Mouse (Mus musculus): ENCODE measurements around the gene Pla1a. TPM values are rescaled to one million over a fixed set of nuclear protein-coding genes. Genes with fewer than 3 reads are reported as not detected.

Gene Pla1a
- polyA plus RNA-seq, 1 experiment: 13.9 TPM

DNA sequence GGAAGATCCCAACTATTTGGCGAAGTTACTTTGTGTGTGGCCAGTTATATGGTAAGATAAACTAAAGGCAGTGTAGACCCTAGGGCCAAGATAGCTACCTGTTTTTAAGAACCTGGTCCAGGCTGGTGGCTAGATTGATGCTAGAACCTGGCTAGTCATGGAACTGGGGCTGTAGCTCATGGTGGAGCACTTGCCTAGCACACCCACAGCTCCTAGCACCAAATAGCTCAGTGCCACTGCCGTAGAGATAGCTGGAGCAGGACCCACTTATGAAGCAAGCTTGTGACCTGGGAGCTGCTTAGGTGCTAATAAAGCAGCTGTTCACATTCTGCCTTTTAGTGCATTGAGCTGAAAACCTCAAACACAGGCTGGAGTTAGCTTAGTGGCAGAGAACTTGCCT, 79.3 kb downstream of the Pla1a start:
- H3K36me3 ChIP-seq (ENCODE audit: control insufficient read depth, insufficient read depth): peaks cover 32% of the 10 kb centered on the region
- peak; percentile 42 for TF ChIP-seq POLR2AphosphoS2 (IDR thresholded peaks at IDR 0.05; ENCODE audit: insufficient read length, low read depth)
- no peak for TF ChIP-seq MYOG (IDR thresholded peaks at IDR 0.05; ENCODE audit: control insufficient read depth in 1 of 3, insufficient read depth in 1 of 3, insufficient read length in 2 of 3, low read depth in 2 of 3)
- TF ChIP-seq MYOD1 (IDR thresholded peaks at IDR 0.05; ENCODE audit: control insufficient read depth in 1 of 3, insufficient read length in 2 of 3, low read depth in 2 of 3): peak in 1 of 3 experiments; percentile 41
- no peak overlapping the region for H3K4me3 ChIP-seq
- no peak overlapping the region for H3ac ChIP-seq (ENCODE audit: control insufficient read depth, insufficient read length)
- peaks cover 6% of the 10 kb centered on the region for H3K79me2 ChIP-seq (ENCODE audit: control insufficient read depth, insufficient read depth)
- no peak overlapping the region for H3K4me2 ChIP-seq (ENCODE audit: low read depth)
- no peaks in the 10 kb centered on the region for H3K27me3 ChIP-seq (ENCODE audit: control insufficient read depth, insufficient read depth, insufficient read length)

DNA sequence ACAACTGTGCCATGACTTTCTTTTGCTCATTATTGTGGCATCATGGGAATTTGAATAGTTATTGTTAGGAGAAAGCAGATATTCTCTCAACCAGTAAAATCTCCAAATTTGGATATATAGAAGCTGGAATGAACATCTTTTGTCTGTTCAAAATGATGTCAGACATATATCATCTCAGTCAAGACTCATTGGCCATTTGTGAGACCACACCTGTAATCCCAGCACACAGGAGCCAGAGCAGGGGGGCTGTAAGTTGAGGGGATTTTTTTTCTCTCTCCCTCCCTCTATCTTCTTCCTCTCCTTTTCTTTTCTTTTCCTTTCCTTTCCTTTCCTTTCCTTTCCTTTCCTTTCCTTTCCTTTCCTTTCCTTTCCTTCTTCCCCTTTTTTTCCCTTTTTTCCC, 80.1 kb downstream of the Pla1a start:
- Histone ChIP-seq H3K79me2 (ENCODE audit: control insufficient read depth, insufficient read depth) (peaks cover 14% of the 10 kb centered on the region), H3K4me2 (ENCODE audit: low read depth) (no peak overlapping the region), H3K4me3 (no peak overlapping the region), H3ac (ENCODE audit: control insufficient read depth, insufficient read length) (no peak overlapping the region), H3K27me3 (ENCODE audit: control insufficient read depth, insufficient read depth, insufficient read length) (no peaks in the 10 kb centered on the region), H3K36me3 (ENCODE audit: control insufficient read depth, insufficient read depth) (peaks cover 32% of the 10 kb centered on the region)
- TF ChIP-seq TCF12 (IDR thresholded peaks at IDR 0.05; ENCODE audit: insufficient read depth, poor library complexity, severe bottlenecking) (no peak), MYOG (IDR thresholded peaks at IDR 0.05; ENCODE audit: control insufficient read depth in 1 of 3, insufficient read depth in 1 of 3, insufficient read length in 2 of 3, low read depth in 2 of 3) (no peak), E2F4 (IDR thresholded peaks at IDR 0.05; ENCODE audit: insufficient read depth) (no peak), SRF (IDR thresholded peaks at IDR 0.05; ENCODE audit: control insufficient read depth, insufficient read length, low read depth) (no peak), POLR2AphosphoS2 (IDR thresholded peaks at IDR 0.05; ENCODE audit: insufficient read length, low read depth) (no peak)

GRCm38 (mm10) chr16:38352031-38352430, 80.9 kb downstream of the Pla1a start:
- TF ChIP-seq POLR2A (IDR thresholded peaks at IDR 0.05; ENCODE audit: insufficient read length, low read depth): no peak
- TF ChIP-seq MYOG (IDR thresholded peaks at IDR 0.05; ENCODE audit: control insufficient read depth in 1 of 3, insufficient read depth in 1 of 3, insufficient read length in 2 of 3, low read depth in 2 of 3): no peak
- TF ChIP-seq E2F4 (IDR thresholded peaks at IDR 0.05; ENCODE audit: insufficient read depth): no peak
- TF ChIP-seq TCF12 (IDR thresholded peaks at IDR 0.05; ENCODE audit: insufficient read depth, poor library complexity, severe bottlenecking): no peak
- TF ChIP-seq MAX (IDR thresholded peaks at IDR 0.05; ENCODE audit: low read depth): no peak
- TF ChIP-seq CEBPB (IDR thresholded peaks at IDR 0.05; ENCODE audit: insufficient read depth, poor library complexity, severe bottlenecking): no peak
- no peak for TF ChIP-seq REST (IDR thresholded peaks at IDR 0.05; ENCODE audit: insufficient read depth, insufficient read length)
- no peak for TF ChIP-seq TCF3 (IDR thresholded peaks at IDR 0.05; ENCODE audit: insufficient read length, low read depth)
- Histone ChIP-seq H3K36me3 (ENCODE audit: control insufficient read depth, insufficient read depth) (peaks cover 32% of the 10 kb centered on the region), H3K4me2 (ENCODE audit: low read depth) (no peak overlapping the region), H3ac (ENCODE audit: control insufficient read depth, insufficient read length) (no peak overlapping the region), H3K4me3 (no peak overlapping the region), H3K79me2 (ENCODE audit: control insufficient read depth, insufficient read depth) (peaks cover 22% of the 10 kb centered on the region), H3K27me3 (ENCODE audit: control insufficient read depth, insufficient read depth, insufficient read length) (no peaks in the 10 kb centered on the region)

GRCm38 (mm10) chr16:38350939-38351338, 82.0 kb downstream of the Pla1a start:
- peaks cover 32% of the 10 kb centered on the region for H3K36me3 ChIP-seq (ENCODE audit: control insufficient read depth, insufficient read depth)
- TF ChIP-seq POLR2A (IDR thresholded peaks at IDR 0.05; ENCODE audit: insufficient read length, low read depth): no peak
- no peak overlapping the region for H3K4me3 ChIP-seq
- H3K27me3 ChIP-seq (ENCODE audit: control insufficient read depth, insufficient read depth, insufficient read length): no peaks in the 10 kb centered on the region
- no peak overlapping the region for H3K4me2 ChIP-seq (ENCODE audit: low read depth)
- H3K79me2 ChIP-seq (ENCODE audit: control insufficient read depth, insufficient read depth): peaks cover 22% of the 10 kb centered on the region
- H3ac ChIP-seq (ENCODE audit: control insufficient read depth, insufficient read length): no peak overlapping the region

DNA sequence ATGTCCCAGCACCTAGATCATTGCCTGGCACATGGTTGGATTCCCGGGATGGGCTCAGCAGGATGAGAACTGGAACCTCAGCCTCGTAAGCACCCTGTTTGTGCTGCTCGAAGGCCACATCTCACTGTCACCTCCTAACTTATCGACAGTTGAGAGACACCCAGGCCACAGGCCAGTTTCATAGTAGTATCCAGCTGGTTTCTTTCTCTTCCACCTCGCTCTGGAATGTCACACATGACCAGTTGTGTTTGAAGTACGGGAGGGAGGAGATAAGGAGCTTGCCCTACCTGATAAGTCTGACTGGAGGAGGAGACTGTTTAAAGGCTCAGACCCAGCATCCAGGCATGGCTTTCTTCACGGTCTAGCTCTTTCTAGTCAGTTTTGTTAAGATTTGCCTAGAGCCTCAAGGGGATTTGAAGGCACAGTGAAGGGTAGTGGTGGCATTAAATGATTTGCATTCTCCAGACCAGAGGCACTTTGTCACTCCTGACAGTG, 82.5 kb downstream of the Pla1a start:
- Histone ChIP-seq H3K4me3 (no peak overlapping the region), H3K4me2 (ENCODE audit: low read depth) (no peak overlapping the region), H3K79me2 (ENCODE audit: control insufficient read depth, insufficient read depth) (peaks cover 22% of the 10 kb centered on the region), H3K36me3 (ENCODE audit: control insufficient read depth, insufficient read depth) (peaks cover 32% of the 10 kb centered on the region), H3K27me3 (ENCODE audit: control insufficient read depth, insufficient read depth, insufficient read length) (no peaks in the 10 kb centered on the region), H3ac (ENCODE audit: control insufficient read depth, insufficient read length) (no peak overlapping the region)
- TF ChIP-seq POLR2A (IDR thresholded peaks at IDR 0.05; ENCODE audit: insufficient read length, low read depth) (no peak), REST (IDR thresholded peaks at IDR 0.05; ENCODE audit: insufficient read depth, insufficient read length) (no peak), MAX (IDR thresholded peaks at IDR 0.05; ENCODE audit: low read depth) (no peak)

- peaks cover 29% of the 10 kb centered on the region for H3K36me3 ChIP-seq (ENCODE audit: control insufficient read depth, insufficient read depth)
- TF ChIP-seq MYOD1 (IDR thresholded peaks at IDR 0.05; ENCODE audit: control insufficient read depth in 1 of 3, insufficient read length in 2 of 3, low read depth in 2 of 3): no peak
Measured at GRCm38 (mm10) chr16:38349881-38350280, 83.1 kb downstream of the Pla1a start.

More at GRCm38 (mm10) chr16:38349881-38350280, 83.1 kb downstream of the Pla1a start:
- Histone ChIP-seq H3K4me3 (no peak overlapping the region), H3K4me2 (ENCODE audit: low read depth) (no peak overlapping the region), H3K79me2 (ENCODE audit: control insufficient read depth, insufficient read depth) (peaks cover 22% of the 10 kb centered on the region), H3K27me3 (ENCODE audit: control insufficient read depth, insufficient read depth, insufficient read length) (no peaks in the 10 kb centered on the region), H3ac (ENCODE audit: control insufficient read depth, insufficient read length) (no peak overlapping the region)

All from myocyte (in vitro differentiated cells).